Mouse (Mus musculus) urinary bladder, adult 18-20 months (tissue): ENCODE data around the gene Txlng.

Experiments used
- DNase-seq, 2 experiments: peaks; one replicate each; pipeline ENCODE4 v3.0.0; 2022; ENCODE audit warnings: low spot score in 2 of 2, mixed read lengths in 2 of 2

The Txlng gene

GRCm38 (mm10) chrX:162760115-162760942, 68.9 kb downstream of the Txlng start, which contains the start of gene Rbbp7:
Rbbp7 (plus strand) TSS chrX:162760402.
- DNase-seq, result peak; percentile 67 to 90

DNA sequence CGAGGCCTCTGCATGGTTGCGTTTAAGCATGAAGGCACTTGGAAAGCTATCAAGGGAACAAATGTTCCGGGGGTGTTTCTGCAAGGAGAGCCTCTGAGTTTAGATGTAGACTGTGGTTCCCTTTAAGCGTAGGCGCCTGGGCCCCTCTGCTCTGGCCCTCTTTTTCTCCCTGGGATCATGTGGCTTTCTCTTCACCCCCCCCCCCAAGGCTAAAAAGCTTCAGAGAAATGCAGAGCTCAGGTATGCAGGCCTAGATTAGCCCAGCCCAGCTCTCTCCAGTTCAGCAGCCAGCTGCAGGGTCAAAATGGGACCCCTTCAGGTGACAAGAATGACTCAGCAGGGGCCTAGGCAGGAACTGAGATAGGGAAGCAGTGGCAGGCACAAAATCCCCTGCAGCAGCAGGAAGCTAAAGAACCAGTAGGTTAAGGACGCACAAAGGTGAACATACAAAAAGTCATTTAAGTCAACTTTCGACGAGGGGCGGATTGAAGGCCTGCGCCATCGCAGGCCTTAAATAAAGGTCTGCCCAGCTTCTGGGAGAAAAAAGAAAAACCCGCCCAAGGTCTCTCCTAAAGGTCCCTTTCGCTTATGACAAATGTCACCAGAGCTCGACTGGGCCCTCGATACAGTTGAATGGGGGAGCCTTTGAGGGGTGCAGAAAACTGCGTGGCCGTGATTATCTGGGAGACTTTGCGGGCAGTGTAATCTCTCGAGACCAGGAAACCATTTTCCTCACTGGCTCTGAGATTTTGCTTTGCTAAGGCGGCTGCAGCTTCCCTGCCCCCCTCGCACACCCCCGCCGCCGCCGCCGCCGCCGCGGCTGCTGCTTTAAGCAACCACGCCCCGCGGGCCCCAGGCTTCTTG, 69.8 kb downstream of the Txlng start:
- peak in 1 of 2 experiments; percentile 22 for DNase-seq

DNA sequence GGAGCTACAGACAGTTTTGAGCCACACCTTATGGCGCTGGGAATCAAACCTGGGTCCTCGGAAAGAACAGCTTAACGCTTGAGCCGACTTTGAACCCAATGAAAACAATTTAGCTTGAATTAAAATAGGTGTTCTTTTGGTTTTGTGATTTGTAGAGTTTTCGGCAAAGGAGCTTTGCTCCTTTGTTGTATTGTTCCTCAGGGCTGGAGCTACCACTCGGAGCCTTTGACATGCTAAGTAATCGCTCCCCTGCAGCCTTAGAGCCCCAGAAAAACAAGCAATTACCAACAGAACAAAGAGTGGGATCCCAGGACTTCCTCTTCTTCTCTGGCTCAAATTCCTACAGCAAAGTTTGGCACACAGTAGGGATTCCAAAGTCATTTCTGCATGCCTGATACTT, 73.2 kb downstream of the Txlng start:
- DNase-seq, result no peak

- no peak for DNase-seq
These were observed 74.9 kb downstream of the Txlng start for GRCm38 (mm10) chrX:162754314-162754713.

DNA sequence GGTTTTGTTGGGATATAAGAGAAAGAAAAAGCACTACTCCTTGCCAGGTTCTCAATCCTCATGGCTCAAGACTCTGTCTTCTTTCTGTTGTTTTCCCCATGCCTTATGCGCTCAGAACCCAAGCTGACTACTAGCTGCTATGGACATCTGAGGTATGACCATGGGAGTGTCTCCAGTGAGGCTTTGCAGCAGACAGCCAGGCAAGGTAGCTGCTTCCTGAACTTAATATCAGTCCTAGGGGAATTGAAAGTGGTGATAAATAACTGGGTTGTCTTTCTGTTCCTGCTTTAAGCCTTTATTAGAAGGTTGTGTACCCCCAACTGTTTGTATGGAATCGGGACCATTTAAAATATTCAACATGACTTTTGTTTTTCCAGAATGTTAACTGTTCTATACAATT, 76.8 kb downstream of the Txlng start:
- no peak for DNase-seq

- DNase-seq, result no peak
These were observed 80.4 kb downstream of the Txlng start for GRCm38 (mm10) chrX:162748696-162749420.

GRCm38 (mm10) chrX:162736140-162736659, 93.1 kb downstream of the Txlng start:
- no peak for DNase-seq

GRCm38 (mm10) chrX:162734997-162735929, 94.0 kb downstream of the Txlng start:
- peak; percentile 30 to 42 for DNase-seq

GRCm38 (mm10) chrX:162730031-162730430, 99.2 kb downstream of the Txlng start:
- DNase-seq, result no peak
